ENCODE assay signal across 25 mouse cellular contexts in genomic region chr2:59719831-59720230, GRCm38 (mm10).
DNase-seq lines count a peak whose midpoint lies in the region; ATAC-seq and TF ChIP-seq lines count a peak whose summit lies in the region.
"Had no signal": no experiment of that assay in that cellular context is flagged by ENCODE, and none has a peak within 500 bp of the region (broad histone marks: within the 10 kb centered on the region; RNA-seq: fewer than 3 reads in every experiment).

No protein-coding gene starts in this region.

- dilution Hi-C loops in CH12.LX (cut with MboI; ENCODE audit: extremely low pct_ligation_motif_present, extremely low pct_unique_long_range_greater_than_20kb, low sequenced_read_pairs), result no loop called here

- H3K4me2 ChIP-seq in CH12.LX (ENCODE audit: insufficient read depth, low read depth, poor library complexity, severe bottlenecking), result peak overlapping the region; percentile 47; the same call in 1 of the 2 replicates
- H3K4me2 ChIP-seq in embryonic facial prominence, embryonic 12.5 days (replicated peaks), result no peak overlapping the region
- peak overlapping the region; percentile 30; the same call in 1 of the 2 replicates for H3K4me2 ChIP-seq in limb, embryonic 12.5 days
- H3K4me2 ChIP-seq: forebrain, embryonic 13.5 days; liver, embryonic 13.5 days; midbrain, embryonic 13.5 days; neural tube, embryonic 12.5 days had no signal

- no peak overlapping the region for H3K9ac ChIP-seq in CH12.LX (ENCODE audit: insufficient read depth, low read depth)
- H3K9ac ChIP-seq in embryonic facial prominence, embryonic 12.5 days, result no peak overlapping the region
- no peak overlapping the region for H3K9ac ChIP-seq in limb, embryonic 12.5 days (replicated peaks)
- H3K9ac ChIP-seq: forebrain, embryonic 13.5 days; liver, embryonic 13.5 days; midbrain, embryonic 13.5 days; neural tube, embryonic 12.5 days had no signal

- H3K27me3 ChIP-seq in CH12.LX (replicated peaks), result no peaks in the 10 kb centered on the region
- no peaks in the 10 kb centered on the region for H3K27me3 ChIP-seq in embryonic facial prominence, embryonic 12.5 days
- no peaks in the 10 kb centered on the region for H3K27me3 ChIP-seq in limb, embryonic 12.5 days
- H3K27me3 ChIP-seq: forebrain, embryonic 13.5 days; liver, embryonic 13.5 days; neural tube, embryonic 12.5 days; Patski had no signal

- TF ChIP-seq RAD21 in CH12.LX (IDR thresholded peaks at IDR 0.05; ENCODE audit: low read depth, low read length), result no peak

- no peak for TF ChIP-seq POLR2A in CH12.LX (IDR thresholded peaks at IDR 0.05; ENCODE audit: low read depth, low read length)

- no peak overlapping the region for H3K4me3 ChIP-seq in CH12.LX (replicated peaks in 1 of 3; ENCODE audit: low read depth in 2 of 3, low read length in 2 of 3, poor library complexity in 1 of 3)
- H3K4me3 ChIP-seq in embryonic facial prominence, embryonic 12.5 days, result no peak overlapping the region
- no peak overlapping the region for H3K4me3 ChIP-seq in limb, embryonic 12.5 days (replicated peaks)
- H3K4me3 ChIP-seq in left cerebral cortex, adult 2 months, result no peak overlapping the region
- H3K4me3 ChIP-seq: erythroblast, embryonic 14.5 days; forebrain, embryonic 13.5 days; heart, embryonic 10.5 days; hindbrain, embryonic 10.5 days; liver, embryonic 13.5 days; megakaryocyte, embryonic 14.5 days; midbrain, embryonic 13.5 days; neural tube, embryonic 12.5 days had no signal

- peaks cover 4 to 6% of the 10 kb centered on the region in 2 experiments; a peak in 3 of 4 replicates for H3K4me1 ChIP-seq in CH12.LX (ENCODE audit: control insufficient read depth in 1 of 2, insufficient read depth in 2 of 2)
- peaks cover 51% of the 10 kb centered on the region for H3K4me1 ChIP-seq in embryonic facial prominence, embryonic 12.5 days
- peaks cover 75% of the 10 kb centered on the region for H3K4me1 ChIP-seq in limb, embryonic 12.5 days (replicated peaks)

- TF ChIP-seq CTCF in CH12.LX (conservative IDR thresholded peaks at IDR 0.05 in 1 of 2, IDR thresholded peaks at IDR 0.05 in 1 of 2; ENCODE audit: low read depth in 2 of 2, low read length in 2 of 2), result no peak
- TF ChIP-seq CTCF in left cerebral cortex, adult 2 months (IDR thresholded peaks at IDR 0.05), result no peak

- H3K9me3 ChIP-seq in CH12.LX (replicated peaks; ENCODE audit: low read length), result no peaks in the 10 kb centered on the region
- H3K9me3 ChIP-seq in embryonic facial prominence, embryonic 12.5 days, result no peaks in the 10 kb centered on the region
- H3K9me3 ChIP-seq in limb, embryonic 12.5 days, result no peaks in the 10 kb centered on the region
- H3K9me3 ChIP-seq: forebrain, embryonic 13.5 days; heart, embryonic 10.5 days; hindbrain, embryonic 10.5 days; liver, embryonic 13.5 days; megakaryocyte, embryonic 14.5 days; midbrain, embryonic 13.5 days; neural tube, embryonic 12.5 days had no signal

- intact Hi-C loops in heart, postnatal 10 days (cut with DNase I), result no loop called here
- intact Hi-C loops in left cerebral cortex, adult 2 months (cut with DNase I), result no loop called here

- ATAC-seq in embryonic facial prominence, embryonic 12.5 days (ENCODE audit: insufficient number of reproducible peaks, insufficient read depth, low FRiP score, low TSS enrichment), result no peak
- no peak for ATAC-seq in limb, embryonic 12.5 days (ENCODE audit: insufficient number of reproducible peaks, insufficient read depth, low FRiP score, low TSS enrichment, low read depth)
- ATAC-seq: CD4-positive, CD25-positive, alpha-beta regulatory T cell, adult 4 months; intestine, postnatal 0 days; Patski had no signal

- in situ Hi-C loops in CH12.LX (cut with MboI; ENCODE audit: low pct_ligation_motif_present, low pct_unique_long_range_greater_than_20kb, low sequenced_read_pairs), result no loop called here

- peak; percentile 29 for DNase-seq in heart, adult 11 months
- DNase-seq in heart, postnatal 10 days, result no peak
- DNase-seq in CH12.LX (ENCODE audit: extremely low read depth), result no peak
- no peak for DNase-seq in gastrocnemius, adult 8-10 months (ENCODE audit: low spot score in 2 of 2)
- DNase-seq in left cerebral cortex, adult 2 months (ENCODE audit: extremely low spot score in 1 of 2, low spot score in 2 of 2), result no peak
- DNase-seq: adrenal gland, adult 2 months; cerebellum, adult 8-10 months; layer of hippocampus, adult 9-11 months; liver, embryonic 13.5 days; retina, postnatal 1 day; right cerebral cortex, postnatal 25 days; spleen, adult 18-20 months; thymus, postnatal 14 days had no signal

- WGBS in embryonic facial prominence, embryonic 12.5 days, result 75% methylated on average over 4 of the region's 4 CpGs
- 66% methylated on average over 4 of the region's 4 CpGs for WGBS in limb, embryonic 12.5 days

- H3K27ac ChIP-seq in CH12.LX (ENCODE audit: insufficient read depth, low read depth), result no peak overlapping the region
- H3K27ac ChIP-seq in embryonic facial prominence, embryonic 12.5 days, result peak overlapping the region; percentile 47; the same call in 1 of the 2 replicates
- H3K27ac ChIP-seq in limb, embryonic 12.5 days, result peak overlapping the region; percentile 77
- no peak overlapping the region for H3K27ac ChIP-seq in left cerebral cortex, adult 2 months
- H3K27ac ChIP-seq: forebrain, embryonic 13.5 days; liver, embryonic 13.5 days; midbrain, embryonic 13.5 days; neural tube, embryonic 12.5 days had no signal

- no peaks in the 10 kb centered on the region for H3K36me3 ChIP-seq in CH12.LX (replicated peaks in 1 of 2; ENCODE audit: control insufficient read depth in 1 of 2, insufficient read depth in 1 of 2, low read length in 1 of 2)
- no peaks in the 10 kb centered on the region for H3K36me3 ChIP-seq in embryonic facial prominence, embryonic 12.5 days
- H3K36me3 ChIP-seq in limb, embryonic 12.5 days, result peaks cover 3% of the 10 kb centered on the region; the same call in 1 of the 2 replicates
- H3K36me3 ChIP-seq: hindbrain, embryonic 10.5 days; liver, embryonic 13.5 days; midbrain, embryonic 13.5 days; neural tube, embryonic 12.5 days had no signal

- no peak for TF ChIP-seq EP300 in CH12.LX (IDR thresholded peaks at IDR 0.05; ENCODE audit: low read length)

- H3K79me2 ChIP-seq in CH12.LX (replicated peaks; ENCODE audit: control insufficient read depth, extremely low read depth, insufficient read depth, poor library complexity, severe bottlenecking), result no peaks in the 10 kb centered on the region

TF ChIP-seq in CH12.LX, 34 proteins besides CTCF, POLR2A, EP300 and RAD21:
- no peak for TF ChIP-seq MAFK (IDR thresholded peaks at IDR 0.05; ENCODE audit: insufficient replicate concordance, low read length)
- no peak for TF ChIP-seq JUND (conservative IDR thresholded peaks at IDR 0.05; ENCODE audit: low read depth, low read length)
- TF ChIP-seq RCOR1 (conservative IDR thresholded peaks at IDR 0.05; ENCODE audit: low read depth, low read length), result no peak
- TF ChIP-seq ZC3H11A (IDR thresholded peaks at IDR 0.05; ENCODE audit: low read depth, low read length), result no peak
- no peak for TF ChIP-seq ZMIZ1 (IDR thresholded peaks at IDR 0.05; ENCODE audit: low read depth, low read length)
- no peak for TF ChIP-seq ELF1 (IDR thresholded peaks at IDR 0.05; ENCODE audit: low read depth, low read length)
- TF ChIP-seq TCF12 (IDR thresholded peaks at IDR 0.05; ENCODE audit: low read depth, low read length), result no peak
- TF ChIP-seq IRF4 (IDR thresholded peaks at IDR 0.05; ENCODE audit: low read depth, low read length), result no peak

Comparison
In these comparisons a context has a peak if more than half of its experiments do, and no peak if none do; other contexts are left out.
1. H3K27ac ChIP-seq: peak in embryonic facial prominence, embryonic 12.5 days (single experiment) and limb, embryonic 12.5 days (single experiment); none in CH12.LX (single experiment) and left cerebral cortex, adult 2 months (single experiment).